Mouse (Mus musculus): Measurements from ENCODE around the gene Hkdc1.
"Not testable (repeated sequence)": the region's sequence is repeated elsewhere in the genome, so short reads cannot be mapped to it uniquely, and the experiment has no call there.

Hkdc1 gene

GRCm38 (mm10) chr10:62422255-62422654, at the start of gene Hkdc1:
TSS of gene Hkdc1 (minus strand) at chr10:62422491.
- CTCF ChIA-PET, result no interaction called here

- CTCF ChIA-PET, result interaction anchor here (0.6 kb wide), 1 partner anchor 20 kb away, joined by 6 read pairs; no protein-coding TSS in a partner anchor
Observed at GRCm38 (mm10) chr10:62471105-62471504, 48.8 kb upstream of the Hkdc1 start.

GRCm38 (mm10) chr10:62469736-62470135, 47.4 kb upstream of the Hkdc1 start:
- CTCF ChIA-PET, result no interaction called here

- CTCF ChIA-PET, result no interaction called here
Observed at GRCm38 (mm10) chr10:62461321-62461720, 39.0 kb upstream of the Hkdc1 start.

GRCm38 (mm10) chr10:62452001-62452400, 29.7 kb upstream of the Hkdc1 start:
- CTCF ChIA-PET, result not testable (repeated sequence)

GRCm38 (mm10) chr10:62450280-62450640, 28.0 kb upstream of the Hkdc1 start:
- CTCF ChIA-PET, result no interaction called here

GRCm38 (mm10) chr10:62449364-62450279, 27.3 kb upstream of the Hkdc1 start, which contains the start of the genes 4930507D05Rik and Supv3l1:
TSS of gene 4930507D05Rik (plus strand) at chr10:62449489.
TSS of gene Supv3l1 (minus strand) at chr10:62449738.
- CTCF ChIA-PET, result no interaction called here

- CTCF ChIA-PET, result interaction anchor here (0.5 kb wide), 1 partner anchor 405 kb away, joined by 3 read pairs; no protein-coding TSS in a partner anchor
Observed at GRCm38 (mm10) chr10:62430427-62430826, 8.1 kb upstream of the Hkdc1 start.

GRCm38 (mm10) chr10:62425081-62425871, 3.0 kb upstream of the Hkdc1 start:
- CTCF ChIA-PET, result no interaction called here

GRCm38 (mm10) chr10:62421127-62421526, 1.2 kb downstream of the Hkdc1 start:
- CTCF ChIA-PET, result no interaction called here

- CTCF ChIA-PET, result no interaction called here
Observed at GRCm38 (mm10) chr10:62420399-62420798, 1.9 kb downstream of the Hkdc1 start.

GRCm38 (mm10) chr10:62419422-62419821, 2.9 kb downstream of the Hkdc1 start:
- CTCF ChIA-PET, result no interaction called here

GRCm38 (mm10) chr10:62418831-62419356, 3.4 kb downstream of the Hkdc1 start:
- CTCF ChIA-PET, result no interaction called here

- CTCF ChIA-PET, result no interaction called here
Observed at GRCm38 (mm10) chr10:62413606-62413982, 8.7 kb downstream of the Hkdc1 start.

- CTCF ChIA-PET, result no interaction called here
Observed at GRCm38 (mm10) chr10:62412906-62413605, 9.2 kb downstream of the Hkdc1 start.

- CTCF ChIA-PET, result interaction anchor here (0.7 kb wide), 1 partner anchor 672 kb away, joined by 10 read pairs; no protein-coding TSS in a partner anchor
Observed at GRCm38 (mm10) chr10:62411431-62412410, 10.6 kb downstream of the Hkdc1 start.

GRCm38 (mm10) chr10:62410943-62411342, 11.3 kb downstream of the Hkdc1 start:
- CTCF ChIA-PET, result no interaction called here

- CTCF ChIA-PET, result no interaction called here
Observed at GRCm38 (mm10) chr10:62404901-62405300, 17.4 kb downstream of the Hkdc1 start.

GRCm38 (mm10) chr10:62401641-62402111, 20.6 kb downstream of the Hkdc1 start:
- CTCF ChIA-PET, result no interaction called here

- CTCF ChIA-PET, result no interaction called here
Observed at GRCm38 (mm10) chr10:62383011-62383410, 39.3 kb downstream of the Hkdc1 start.
